ENCODE assay signal across 7 mouse cellular contexts in genomic region chr10:78211311-78211710, GRCm38 (mm10). TPM values are rescaled to one million over a fixed set of nuclear protein-coding genes. Genes with fewer than 3 reads are reported as not detected.
A peak's percentile ranks its signal among the peaks of the same experiment; 100 is the strongest.
DNase-seq lines count a peak whose midpoint lies in the region; ATAC-seq and TF ChIP-seq lines count a peak whose summit lies in the region.

No protein-coding gene starts in this region.

- H3K9ac ChIP-seq in kidney, postnatal 0 days (ENCODE audit: low read depth, low read length) = no peak overlapping the region
- H3K9ac ChIP-seq in kidney, embryonic 15.5 days = no peak overlapping the region
- H3K9ac ChIP-seq in liver, embryonic 13.5 days = no peak overlapping the region

- H3K27me3 ChIP-seq in kidney, postnatal 0 days (ENCODE audit: insufficient read depth, low read length) = no peaks in the 10 kb centered on the region
- no peaks in the 10 kb centered on the region for H3K27me3 ChIP-seq in kidney, embryonic 15.5 days
- no peaks in the 10 kb centered on the region for H3K27me3 ChIP-seq in liver, embryonic 13.5 days

- TF ChIP-seq CTCF in kidney, postnatal 0 days (IDR thresholded peaks at IDR 0.05; ENCODE audit: low read depth) = peak; percentile 55

- WGBS in kidney, postnatal 0 days = 64% methylated on average over 6 of the region's 6 CpGs
- 66% methylated on average over 6 of the region's 6 CpGs for WGBS in kidney, embryonic 15.5 days
- 62% methylated on average over 6 of the region's 6 CpGs for WGBS in liver, embryonic 13.5 days (ENCODE audit: insufficient replicate concordance)

- H3K27ac ChIP-seq in kidney, postnatal 0 days = no peak overlapping the region
- H3K27ac ChIP-seq in kidney, embryonic 15.5 days = no peak overlapping the region
- no peak overlapping the region for H3K27ac ChIP-seq in liver, embryonic 13.5 days

- no peaks in the 10 kb centered on the region for H3K9me3 ChIP-seq in kidney, postnatal 0 days (replicated peaks; ENCODE audit: low read length)
- no peaks in the 10 kb centered on the region for H3K9me3 ChIP-seq in kidney, embryonic 15.5 days (replicated peaks)
- H3K9me3 ChIP-seq in liver, embryonic 13.5 days (replicated peaks) = no peaks in the 10 kb centered on the region

- no peak for ATAC-seq in kidney, postnatal 0 days (replicated peaks; ENCODE audit: low FRiP score, low read depth)
- no peak for ATAC-seq in kidney, embryonic 15.5 days (replicated peaks; ENCODE audit: low FRiP score)
- 0 out of 2 replicates have a peak, but pooled peaks have one; percentile 2 for ATAC-seq in liver, embryonic 13.5 days (ENCODE audit: low read depth)

- peaks cover 58% of the 10 kb centered on the region for H3K36me3 ChIP-seq in kidney, postnatal 0 days (ENCODE audit: insufficient read depth, low read length)
- H3K36me3 ChIP-seq in kidney, embryonic 15.5 days = peaks cover 97% of the 10 kb centered on the region
- peaks cover 99% of the 10 kb centered on the region for H3K36me3 ChIP-seq in liver, embryonic 13.5 days

- peak; percentile 15 for DNase-seq in kidney, postnatal 0 days (ENCODE audit: low spot score)
- DNase-seq in B cell, adult 2 months = peak; percentile 54 to 61
- DNase-seq in ES-CJ7 (ENCODE audit: low read depth, low spot score) = peak; percentile 30
- no peak for DNase-seq in liver, embryonic 13.5 days
- DNase-seq in adrenal gland, adult 2 months = no peak
- no peak for DNase-seq in spleen, adult 12 weeks (ENCODE audit: low spot score)

- no peak overlapping the region for H3K4me3 ChIP-seq in kidney, postnatal 0 days (replicated peaks; ENCODE audit: low read depth, low read length)
- H3K4me3 ChIP-seq in kidney, embryonic 15.5 days (replicated peaks) = no peak overlapping the region
- H3K4me3 ChIP-seq in liver, embryonic 13.5 days (replicated peaks) = no peak overlapping the region

- H3K4me1 ChIP-seq in kidney, postnatal 0 days (replicated peaks; ENCODE audit: insufficient read depth, low read length) = no peaks in the 10 kb centered on the region
- no peaks in the 10 kb centered on the region for H3K4me1 ChIP-seq in kidney, embryonic 15.5 days
- peaks cover 17% of the 10 kb centered on the region for H3K4me1 ChIP-seq in liver, embryonic 13.5 days (replicated peaks)

- no peak overlapping the region for H3K4me2 ChIP-seq in kidney, postnatal 0 days (ENCODE audit: low read length)
- no peak overlapping the region for H3K4me2 ChIP-seq in kidney, embryonic 15.5 days
- no peak overlapping the region for H3K4me2 ChIP-seq in liver, embryonic 13.5 days

RNA-seq across cellular contexts. Expression of gene Pwp2, which starts 26.4 kb away (rescaled TPM):
- 13.2 and 13.6 TPM in 2 replicates for polyA plus RNA-seq in kidney, postnatal 0 days (2015; fragmentation: Nextera tagmentation; extraction: Ambion mirVana)
- 21.7 and 22.6 TPM in 2 replicates for polyA plus RNA-seq in kidney, embryonic 15.5 days (2015; fragmentation: Nextera tagmentation; extraction: Ambion mirVana)
- polyA plus RNA-seq in liver, embryonic 13.5 days (2015; fragmentation: Nextera tagmentation; extraction: Ambion mirVana) = 16.6 and 18.9 TPM in 2 replicates
- 10 to 100 TPM; 14.0 to 17.4 TPM for total RNA-seq in adrenal gland, adult 2 months (2021)
- polyA plus RNA-seq in adrenal gland, adult 2 months (2012; rRNA removed) = 7.6 and 10.7 TPM in 2 replicates

RNA-seq across cellular contexts. Expression of gene Trappc10, which starts 33.1 kb away (rescaled TPM):
- 17.9 and 21.9 TPM in 2 replicates for polyA plus RNA-seq in kidney, postnatal 0 days (2015; fragmentation: Nextera tagmentation; extraction: Ambion mirVana)
- polyA plus RNA-seq in kidney, embryonic 15.5 days (2015; fragmentation: Nextera tagmentation; extraction: Ambion mirVana) = 12.5 and 12.7 TPM in 2 replicates
- 15.6 and 15.8 TPM in 2 replicates for polyA plus RNA-seq in liver, embryonic 13.5 days (2015; fragmentation: Nextera tagmentation; extraction: Ambion mirVana)
- 10 to 100 TPM; 50.7 to 51.2 TPM for total RNA-seq in adrenal gland, adult 2 months (2021)
- polyA plus RNA-seq in adrenal gland, adult 2 months (2012; rRNA removed) = 47.3 and 62.8 TPM in 2 replicates

RNA-seq across cellular contexts. Expression of gene D10Jhu81e, which starts 41.7 kb away (rescaled TPM):
- 55.9 and 60.9 TPM in 2 replicates for polyA plus RNA-seq in kidney, postnatal 0 days (2015; fragmentation: Nextera tagmentation; extraction: Ambion mirVana)
- 43.2 TPM in 2 replicates for polyA plus RNA-seq in kidney, embryonic 15.5 days (2015; fragmentation: Nextera tagmentation; extraction: Ambion mirVana)
- 17.5 and 18.6 TPM in 2 replicates for polyA plus RNA-seq in liver, embryonic 13.5 days (2015; fragmentation: Nextera tagmentation; extraction: Ambion mirVana)
- total RNA-seq in adrenal gland, adult 2 months (2021) = 100 to 1,000 TPM; 266 to 267 TPM
- polyA plus RNA-seq in adrenal gland, adult 2 months (2012; rRNA removed) = 741 and 784 TPM in 2 replicates

Comparison
In these comparisons a context has a peak if more than half of its experiments do, and no peak if none do; other contexts are left out.
1. DNase-seq: peak in kidney, postnatal 0 days (single experiment), B cell, adult 2 months (2 of 2) and ES-CJ7 (single experiment); none in liver, embryonic 13.5 days (single experiment), adrenal gland, adult 2 months (single experiment) and spleen, adult 12 weeks (single experiment).
2. RNA of gene D10Jhu81e, which starts 41.7 kb away (polyA plus RNA-seq): 741 to 784 TPM in adrenal gland, adult 2 months; 55.9 to 60.9 TPM in kidney, postnatal 0 days, 43.2 TPM in kidney, embryonic 15.5 days and 17.5 to 18.6 TPM in liver, embryonic 13.5 days; every median in the first group is over 10 times any median in the second.